Mouse (Mus musculus) neural tube, embryonic 11.5 days (tissue): ENCODE data around the gene Zfp974. TPM values are rescaled to one million over a fixed set of nuclear protein-coding genes. Genes with fewer than 3 reads are reported as not detected.
A peak's percentile ranks its signal among the peaks of the same experiment; 100 is the strongest.
"Not testable (repeated sequence)": the region's sequence is repeated elsewhere in the genome, so short reads cannot be mapped to it uniquely, and the experiment has no call there.

Source experiments
- ATAC-seq: fragments of 200-750 bp; cut with Nextera tagmentation; 2 replicates; pipeline ENCODE4 v1.8.0; 2017; ENCODE audit warnings: moderate number of reproducible peaks, mild to moderate bottlenecking, moderate TSS enrichment, moderate library complexity; ENCODE audit not compliant: insufficient read depth, low FRiP score, low TSS enrichment
- DNase-seq: peaks from one replicate; pipeline ENCODE4 v3.0.0-alpha.2; 2015; ENCODE audit warnings: low spot score
- H3K27ac ChIP-seq: fragments of 300-500 bp; sonication (generic); 2 replicates; pipeline ENCODE4 v1.5.1; 2014; ENCODE audit warnings: low read depth, mild to moderate bottlenecking, low read length
- H3K27me3 ChIP-seq: fragments of 300-500 bp; sonication (generic); 2 replicates; pipeline ENCODE4 v1.6.1; 2014; ENCODE audit warnings: mild to moderate bottlenecking, low read length, mixed read lengths; ENCODE audit not compliant: control insufficient read depth, insufficient read depth
- H3K36me3 ChIP-seq: fragments of 300-500 bp; sonication (generic); 2 replicates; pipeline ENCODE4 v1.6.1; 2014; ENCODE audit warnings: mild to moderate bottlenecking, low read length, moderate library complexity, mixed read lengths; ENCODE audit not compliant: control insufficient read depth, insufficient read depth
- H3K4me1 ChIP-seq: fragments of 300-500 bp; sonication (generic); 2 replicates; pipeline ENCODE4 v1.6.1; 2014; ENCODE audit warnings: low read length, mixed read lengths; ENCODE audit not compliant: control insufficient read depth, insufficient read depth
- H3K4me2 ChIP-seq: fragments of 300-500 bp; sonication (generic); 2 replicates; pipeline ENCODE4 v1.6.1; 2014; ENCODE audit warnings: low read depth, mild to moderate bottlenecking, moderate library complexity
- H3K4me3 ChIP-seq: fragments of 300-500 bp; sonication (generic); 2 replicates; pipeline ENCODE4 v1.5.1; 2014; ENCODE audit warnings: low read depth, low read length
- H3K9ac ChIP-seq: fragments of 300-500 bp; sonication (generic); 2 replicates; pipeline ENCODE4 v1.6.1; 2014; ENCODE audit warnings: mild to moderate bottlenecking, low read length
- H3K9me3 ChIP-seq: fragments of 300-500 bp; sonication (generic); 2 replicates; pipeline ENCODE4 v1.6.1; 2016; ENCODE audit warnings: low read length; ENCODE audit not compliant: control insufficient read depth
- WGBS: fragments of 180-500 bp; shearing (Covaris S2); extraction: QIAGEN DNeasy Blood & Tissue Kit; methylation state at CpG from one replicate; pipeline ENCODE4 v1.1.7; 2014; 5-methylcytosine and 5-hydroxymethylcytosine counted together
- polyA plus RNA-seq: library from polyadenylated mRNA; unstranded; fragments of >200 nt; fragmentation: Nextera tagmentation; extraction: Ambion mirVana; gene quantifications from 2 replicates; pipeline ENCODE4 v1.2.1, GENCODE M21; 2014

Zfp974 gene
- 10.7 and 12.8 TPM in 2 replicates for polyA plus RNA-seq

DNA sequence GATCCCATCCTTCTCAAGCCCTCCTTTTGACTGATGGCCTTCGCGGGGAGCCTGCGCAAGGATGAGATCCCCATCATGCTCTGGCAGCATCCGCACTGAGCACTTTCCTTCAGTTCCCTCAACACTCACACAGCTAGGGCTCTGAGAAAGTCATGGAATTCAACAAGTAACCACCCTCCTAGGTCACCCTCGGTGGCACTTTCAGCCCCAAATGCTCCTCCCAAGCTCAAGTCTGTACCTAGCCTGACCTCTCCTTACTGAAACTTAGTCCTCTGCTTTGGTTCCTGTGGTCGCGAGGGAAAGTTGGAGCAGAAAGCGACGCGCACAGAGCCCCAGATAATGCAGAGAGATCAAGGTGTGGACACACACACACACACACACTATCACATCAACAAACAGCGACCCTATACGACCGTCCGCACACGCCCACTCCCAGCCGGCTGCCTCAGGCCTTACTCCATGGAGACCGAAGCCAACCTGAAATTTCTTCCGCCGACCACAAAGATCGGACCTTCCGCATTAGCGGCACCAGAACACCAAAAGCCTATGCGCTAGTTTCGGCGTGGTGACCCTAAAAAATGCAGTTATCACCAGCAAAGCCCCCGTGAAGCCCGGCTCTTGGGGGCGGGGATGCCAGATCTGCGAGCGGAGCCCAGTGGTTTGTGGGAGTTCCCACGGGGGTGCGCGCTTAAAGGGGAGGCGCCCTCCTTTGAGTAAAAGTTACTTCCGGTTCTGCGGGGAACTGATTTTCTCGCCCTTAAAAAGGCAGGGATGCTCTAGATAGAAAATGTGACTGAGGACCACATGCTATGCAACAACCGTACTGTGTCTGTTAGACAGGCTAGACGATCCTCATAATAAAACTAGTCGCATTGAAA, at the start of gene Zfp974:
Gene Zfp974 (minus strand): TSS at position 643 of the 878 bp plus-strand sequence.
- H3K27ac ChIP-seq, result 0 out of 2 replicates have a peak within 1 kb of the TSS, but pooled peaks have one; percentile 35
- H3K27me3 ChIP-seq, result no peaks in the 10 kb centered on the region
- H3K9ac ChIP-seq, result peak within 1 kb of the TSS; percentile 81
- H3K4me2 ChIP-seq, result peak within 1 kb of the TSS; percentile 92
- peak; percentile 63 for ATAC-seq
- peak within 1 kb of the TSS; percentile 71 for H3K4me3 ChIP-seq
- no peaks in the 10 kb centered on the region for H3K9me3 ChIP-seq
- no peaks in the 10 kb centered on the region for H3K36me3 ChIP-seq
- WGBS, result 5% methylated on average over 40 of the region's 40 CpGs
- DNase-seq, result peak; percentile 85
- peaks cover 5% of the 10 kb centered on the region; the same call in 1 of the 2 replicates for H3K4me1 ChIP-seq

- ATAC-seq, H3K27me3 ChIP-seq, H3K4me3 ChIP-seq, H3K4me1 ChIP-seq, H3K9me3 ChIP-seq, DNase-seq, H3K36me3 ChIP-seq, H3K27ac ChIP-seq, H3K9ac ChIP-seq, H3K4me2 ChIP-seq: not testable (repeated sequence)
- WGBS, result 94% methylated on average over 13 of the region's 13 CpGs
Measured at GRCm38 (mm10) chr7:27949451-27949850, 20.2 kb upstream of the Zfp974 start.

DNA sequence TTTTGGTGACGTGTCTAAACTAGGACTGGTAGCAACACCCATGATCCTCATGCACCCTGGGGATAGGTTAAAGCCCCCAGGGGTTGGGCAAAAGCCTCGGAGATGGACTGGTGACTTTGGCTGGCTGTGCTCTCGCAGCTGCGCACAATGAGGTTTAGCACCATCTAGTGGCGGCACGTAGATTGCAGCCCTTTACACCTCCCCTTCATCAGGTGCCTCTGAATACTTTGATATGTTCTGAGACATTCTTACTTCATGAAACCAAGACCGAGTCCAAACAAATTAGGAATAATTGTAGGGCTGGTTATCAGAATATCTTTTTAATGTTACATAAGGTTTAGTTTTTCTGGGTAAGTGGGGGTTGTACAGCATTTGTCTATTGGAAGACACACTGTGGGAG, 12.6 kb upstream of the Zfp974 start:
- H3K36me3 ChIP-seq, ATAC-seq, H3K9me3 ChIP-seq, H3K27ac ChIP-seq, H3K4me1 ChIP-seq, H3K9ac ChIP-seq, H3K4me2 ChIP-seq, H3K27me3 ChIP-seq, H3K4me3 ChIP-seq, DNase-seq: not testable (repeated sequence)
- WGBS, result 55% methylated on average over 5 of the region's 7 CpGs

- not testable (repeated sequence) for H3K36me3 ChIP-seq, DNase-seq, ATAC-seq, H3K9ac ChIP-seq, H3K27ac ChIP-seq, H3K27me3 ChIP-seq, H3K4me1 ChIP-seq, H3K9me3 ChIP-seq
- Histone ChIP-seq H3K4me2 (peak overlapping the region; percentile 14; the same call in 1 of the 2 replicates), H3K4me3 (0 out of 2 replicates have a peak overlapping the region, but pooled peaks have one; percentile 12)
- 25% methylated on average over 1 of the region's 9 CpGs for WGBS
Measured at GRCm38 (mm10) chr7:27933800-27934158, 4.5 kb upstream of the Zfp974 start.

- H3K9me3 ChIP-seq, result no peaks in the 10 kb centered on the region
- 28% methylated on average over 7 of the region's 7 CpGs for WGBS
- no peak overlapping the region for H3K27ac ChIP-seq
- DNase-seq (no peak), ATAC-seq (no peak)
- H3K9ac ChIP-seq, result no peak overlapping the region
- no peaks in the 10 kb centered on the region for H3K36me3 ChIP-seq
- H3K4me2 ChIP-seq, result peak overlapping the region; percentile 14; the same call in 1 of the 2 replicates
- H3K27me3 ChIP-seq, result no peaks in the 10 kb centered on the region
- 0 out of 2 replicates have a peak overlapping the region, but pooled peaks have one; percentile 12 for H3K4me3 ChIP-seq
- H3K4me1 ChIP-seq, result peaks cover 5% of the 10 kb centered on the region; the same call in 1 of the 2 replicates
Measured at GRCm38 (mm10) chr7:27933050-27933799, 4.0 kb upstream of the Zfp974 start.

GRCm38 (mm10) chr7:27927041-27927440, 2.2 kb downstream of the Zfp974 start:
- ATAC-seq, result not testable (repeated sequence)

GRCm38 (mm10) chr7:27910952-27911351, 18.3 kb downstream of the Zfp974 start:
- not testable (repeated sequence) for ATAC-seq, H3K9ac ChIP-seq, DNase-seq, H3K27me3 ChIP-seq, H3K9me3 ChIP-seq, H3K27ac ChIP-seq, H3K36me3 ChIP-seq, H3K4me2 ChIP-seq, H3K4me1 ChIP-seq, H3K4me3 ChIP-seq
- 76% methylated on average over 3 of the region's 4 CpGs for WGBS

More at GRCm38 (mm10) chr7:27927041-27927440, 2.2 kb downstream of the Zfp974 start:
- not testable (repeated sequence) for H3K9me3 ChIP-seq, H3K27me3 ChIP-seq, H3K27ac ChIP-seq, H3K4me2 ChIP-seq, H3K4me3 ChIP-seq, H3K36me3 ChIP-seq, H3K4me1 ChIP-seq, H3K9ac ChIP-seq, DNase-seq
- 34% methylated on average over 4 of the region's 4 CpGs for WGBS

DNA sequence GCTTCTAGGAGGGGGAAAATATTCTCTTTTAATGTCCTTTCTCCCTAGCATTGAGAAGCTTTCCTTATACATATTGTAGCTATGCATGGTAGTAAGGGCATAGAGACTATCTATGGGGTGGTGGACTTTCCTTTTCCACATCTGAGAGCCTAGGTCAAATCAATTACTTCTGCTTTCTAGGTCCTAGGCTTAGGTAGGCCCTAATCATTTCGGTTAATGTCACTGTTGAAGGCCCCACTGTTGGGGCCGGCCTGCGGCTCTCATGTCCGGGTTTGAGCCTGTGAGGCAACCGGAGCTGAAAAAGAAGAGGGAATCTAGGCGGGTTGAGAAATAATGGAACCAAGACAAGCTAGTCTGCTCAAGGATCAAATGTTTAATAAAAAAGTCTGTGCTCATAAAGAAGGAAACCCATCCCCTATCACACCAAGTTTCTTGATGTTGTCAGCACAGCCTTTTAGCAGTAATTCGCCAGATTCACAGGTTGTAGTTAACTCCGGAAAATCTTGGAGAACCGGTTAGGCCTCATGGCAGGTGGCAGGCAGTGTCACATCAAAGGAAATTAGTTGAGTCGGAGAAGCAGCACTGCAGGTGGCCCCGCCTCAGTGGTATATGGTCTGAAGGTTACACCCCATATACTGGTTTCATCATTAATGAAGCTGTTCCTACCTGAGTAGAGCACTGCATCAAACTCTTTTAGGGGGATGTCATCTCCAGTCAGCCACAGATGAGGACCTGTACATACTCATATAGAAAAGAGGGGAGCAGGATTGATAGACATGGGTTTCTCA, 24.0 kb downstream of the Zfp974 start:
- H3K9ac ChIP-seq, result no peak overlapping the region
- H3K36me3 ChIP-seq, result no peaks in the 10 kb centered on the region
- ATAC-seq (no peak), DNase-seq (no peak)
- H3K4me3 ChIP-seq, result no peak overlapping the region
- H3K4me1 ChIP-seq, result no peaks in the 10 kb centered on the region
- 71% methylated on average over 11 of the region's 11 CpGs for WGBS
- no peaks in the 10 kb centered on the region for H3K9me3 ChIP-seq
- no peaks in the 10 kb centered on the region for H3K27me3 ChIP-seq
- H3K27ac ChIP-seq, result no peak overlapping the region
- no peak overlapping the region for H3K4me2 ChIP-seq
